In the genomic region with DNA sequence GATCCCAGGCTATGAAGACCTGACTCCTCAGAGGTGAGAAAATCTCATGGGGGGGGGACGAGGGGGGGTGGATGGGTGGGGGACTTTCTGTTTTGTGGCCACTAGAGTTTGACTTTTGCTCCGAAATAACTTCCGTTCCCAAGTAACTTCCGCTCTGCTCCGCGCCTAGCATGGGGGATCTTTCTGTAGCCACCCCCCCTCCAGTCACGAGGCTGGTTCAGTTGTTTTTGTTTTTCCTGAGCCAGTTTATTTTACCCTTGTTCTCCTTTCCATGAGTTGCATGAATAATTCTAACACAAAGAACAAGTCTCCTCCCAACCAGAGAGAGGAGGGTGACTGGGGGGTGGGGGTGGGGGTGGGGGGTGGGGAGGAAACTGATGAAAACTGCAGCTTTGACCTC, we compare ENCODE assay signal across 9 mouse cellular contexts.
DNase-seq lines count a peak whose midpoint lies in the region; ATAC-seq lines count a peak whose summit lies in the region.
"Had no signal": no experiment of that assay in that cellular context is flagged by ENCODE, and none has a peak within 500 bp of the region (broad histone marks: within the 10 kb centered on the region; RNA-seq: fewer than 3 reads in every experiment).

No protein-coding gene starts in this region.

- H3K9ac ChIP-seq in lung, embryonic 16.5 days (ENCODE audit: low read length): 0 out of 2 replicates have a peak overlapping the region, but pooled peaks have one; percentile 26
- H3K9ac ChIP-seq: liver, embryonic 13.5 days had no signal

- 19% methylated on average over 7 of the region's 7 CpGs for WGBS in lung, embryonic 16.5 days

- H3K27ac ChIP-seq in lung, embryonic 16.5 days (ENCODE audit: low read length): no peak overlapping the region
- H3K27ac ChIP-seq: liver, embryonic 13.5 days had no signal

- ATAC-seq in lung, embryonic 16.5 days (ENCODE audit: low read depth): no peak

- DNase-seq in CD4-positive helper T cell, adult 2 months (ENCODE audit: low read depth, low spot score): peak; percentile 70
- peak; percentile 65 for DNase-seq in embryo, embryonic 10 days (ENCODE audit: low spot score)
- peak; percentile 63 for DNase-seq in induced T-regulatory cell, adult 2 months (ENCODE audit: low read depth)
- DNase-seq in spleen, postnatal 36 days (ENCODE audit: low spot score in 2 of 2): peak; percentile 24 to 45
- no peak for DNase-seq in gastrocnemius, adult 8-10 months (ENCODE audit: low spot score in 2 of 2)
- no peak for DNase-seq in layer of hippocampus, adult 18-20 months (ENCODE audit: low spot score in 2 of 2)
- DNase-seq in adrenal gland, postnatal 25 days: no peak
- DNase-seq: liver, embryonic 13.5 days had no signal

- no peaks in the 10 kb centered on the region for H3K27me3 ChIP-seq in lung, embryonic 16.5 days (ENCODE audit: control insufficient read depth, insufficient read depth, low read depth, low read length)
- H3K27me3 ChIP-seq: liver, embryonic 13.5 days had no signal

- no peaks in the 10 kb centered on the region for H3K36me3 ChIP-seq in lung, embryonic 16.5 days (ENCODE audit: control insufficient read depth, insufficient read depth, low read length)
- H3K36me3 ChIP-seq: liver, embryonic 13.5 days had no signal

- H3K4me3 ChIP-seq in lung, embryonic 16.5 days (ENCODE audit: low read length): peak overlapping the region; percentile 6; the same call in 1 of the 2 replicates
- H3K4me3 ChIP-seq: liver, embryonic 13.5 days had no signal

- H3K4me1 ChIP-seq in lung, embryonic 16.5 days (replicated peaks; ENCODE audit: control insufficient read depth, insufficient read depth, low read length): peaks cover 9% of the 10 kb centered on the region; the same call in 1 of the 2 replicates
- H3K4me1 ChIP-seq: liver, embryonic 13.5 days had no signal

- peak overlapping the region; percentile 45 for H3K4me2 ChIP-seq in lung, embryonic 16.5 days (ENCODE audit: low read depth, low read length)
- H3K4me2 ChIP-seq: liver, embryonic 13.5 days had no signal

- no peaks in the 10 kb centered on the region for H3K9me3 ChIP-seq in lung, embryonic 16.5 days (ENCODE audit: control insufficient read depth, low read length)
- H3K9me3 ChIP-seq: liver, embryonic 13.5 days had no signal

Comparison
In these comparisons a context has a peak if more than half of its experiments do, and no peak if none do; other contexts are left out.
1. DNase-seq: peak in CD4-positive helper T cell, adult 2 months (single experiment), embryo, embryonic 10 days (single experiment), induced T-regulatory cell, adult 2 months (single experiment) and spleen, postnatal 36 days (2 of 2); none in gastrocnemius, adult 8-10 months (0 of 2), layer of hippocampus, adult 18-20 months (0 of 2) and adrenal gland, postnatal 25 days (single experiment).